Mouse (Mus musculus): ENCODE data around the gene Rras2. TPM values are rescaled to one million over a fixed set of nuclear protein-coding genes. Genes with fewer than 3 reads are reported as not detected.

The Rras2 gene
- total RNA-seq, 2 experiments from 2014 or later: 13.9 to 15.7 TPM

- DNase-seq (ENCODE audit: low spot score in 2 of 2): no peak
Measured at GRCm38 (mm10) chr7:114115961-114116360, 1.6 kb downstream of the Rras2 start.

- no peak for DNase-seq (ENCODE audit: low spot score in 2 of 2)
Measured at GRCm38 (mm10) chr7:114114976-114115375, 2.6 kb downstream of the Rras2 start.

- no peak for DNase-seq (ENCODE audit: low spot score in 2 of 2)
Measured at GRCm38 (mm10) chr7:114114284-114114683, 3.3 kb downstream of the Rras2 start.

GRCm38 (mm10) chr7:114110500-114110899 is 7.1 kb downstream of the Rras2 start:
- no peak for DNase-seq (ENCODE audit: low spot score in 2 of 2)

GRCm38 (mm10) chr7:114105886-114106285 is 11.7 kb downstream of the Rras2 start:
- no peak for DNase-seq (ENCODE audit: low spot score in 2 of 2)

GRCm38 (mm10) chr7:114103629-114104347 is 13.8 kb downstream of the Rras2 start:
- DNase-seq (ENCODE audit: low spot score in 2 of 2): no peak

- DNase-seq (ENCODE audit: low spot score in 2 of 2): no peak
Measured at GRCm38 (mm10) chr7:114103152-114103551, 14.4 kb downstream of the Rras2 start.

GRCm38 (mm10) chr7:114102609-114103008 is 15.0 kb downstream of the Rras2 start:
- no peak for DNase-seq (ENCODE audit: low spot score in 2 of 2)

GRCm38 (mm10) chr7:114101412-114101811 is 16.2 kb downstream of the Rras2 start:
- no peak for DNase-seq (ENCODE audit: low spot score in 2 of 2)

GRCm38 (mm10) chr7:114093548-114094174 is 23.9 kb downstream of the Rras2 start:
- DNase-seq (ENCODE audit: low spot score in 2 of 2): no peak

GRCm38 (mm10) chr7:114090892-114091545 is 26.6 kb downstream of the Rras2 start:
- no peak for DNase-seq (ENCODE audit: low spot score in 2 of 2)

- no peak for DNase-seq (ENCODE audit: low spot score in 2 of 2)
Measured at GRCm38 (mm10) chr7:114090231-114090630, 27.4 kb downstream of the Rras2 start.

- no peak for DNase-seq (ENCODE audit: low spot score in 2 of 2)
Measured at GRCm38 (mm10) chr7:114088918-114089317, 28.7 kb downstream of the Rras2 start.

- DNase-seq (ENCODE audit: low spot score in 2 of 2): no peak
Measured at GRCm38 (mm10) chr7:114087986-114088385, 29.6 kb downstream of the Rras2 start.

GRCm38 (mm10) chr7:114087341-114087740 is 30.2 kb downstream of the Rras2 start:
- peak; percentile 40 to 43 for DNase-seq (ENCODE audit: low spot score in 2 of 2)

- no peak for DNase-seq (ENCODE audit: low spot score in 2 of 2)
Measured at GRCm38 (mm10) chr7:114086021-114086710, 31.4 kb downstream of the Rras2 start.

- no peak for DNase-seq (ENCODE audit: low spot score in 2 of 2)
Measured at GRCm38 (mm10) chr7:114083760-114084159, 33.8 kb downstream of the Rras2 start.

GRCm38 (mm10) chr7:114083088-114083487 is 34.5 kb downstream of the Rras2 start:
- DNase-seq (ENCODE audit: low spot score in 2 of 2): no peak

GRCm38 (mm10) chr7:114081633-114082420 is 35.8 kb downstream of the Rras2 start:
- peak in 1 of 2 experiments; percentile 52 for DNase-seq (ENCODE audit: low spot score in 2 of 2)

GRCm38 (mm10) chr7:114080250-114080649 is 37.3 kb downstream of the Rras2 start:
- DNase-seq (ENCODE audit: low spot score in 2 of 2): no peak

- no peak for DNase-seq (ENCODE audit: low spot score in 2 of 2)
Measured at GRCm38 (mm10) chr7:114079343-114079742, 38.2 kb downstream of the Rras2 start.
